Mouse (Mus musculus) spleen, adult 2 months (tissue): ENCODE measurements around the gene Dnajb8. TPM values are rescaled to one million over a fixed set of nuclear protein-coding genes. Genes with fewer than 3 reads are reported as not detected.

Experiments used
- DNase-seq, 2 experiments: peaks; one replicate each; pipeline versions ENCODE4 v3.0.0 to v3.0.0-alpha.2; 2012 to 2021; ENCODE audit warnings: low spot score in 2 of 2, low read depth in 1 of 2
- H3K27ac ChIP-seq: fragments of 200-500 bp; 2 replicates; pipeline ENCODE4 v1.5.1; 2012; ENCODE audit warnings: low read length, inconsistent platforms; ENCODE audit not compliant: insufficient read depth
- H3K27me3 ChIP-seq: fragments of 200-500 bp; 2 replicates; pipeline ENCODE4 v1.6.1; 2012; ENCODE audit warnings: mild to moderate bottlenecking, moderate library complexity, low read length, inconsistent platforms; ENCODE audit not compliant: control insufficient read depth, insufficient read depth
- H3K36me3 ChIP-seq: fragments of 200-500 bp; 2 replicates; pipeline ENCODE4 v1.6.1; 2012; ENCODE audit warnings: mild to moderate bottlenecking, low read length, inconsistent platforms; ENCODE audit not compliant: control insufficient read depth, insufficient read depth
- H3K4me1 ChIP-seq: fragments of 200-500 bp; 2 replicates; pipeline ENCODE4 v1.6.1; 2011; ENCODE audit warnings: inconsistent platforms; ENCODE audit not compliant: control insufficient read depth, insufficient read depth, insufficient read length
- H3K4me3 ChIP-seq: fragments of 200-500 bp; 2 replicates; pipeline ENCODE4 v1.5.1; 2011; ENCODE audit warnings: mild to moderate bottlenecking, inconsistent platforms; ENCODE audit not compliant: insufficient read depth, insufficient read length; ENCODE audit errors: extremely low read depth
- CTCF ChIP-seq: fragments of 200-500 bp; IDR thresholded peaks from 2 replicates; pipeline ENCODE4 v1.5.1; 2011; ENCODE audit warnings: mild to moderate bottlenecking, inconsistent platforms; ENCODE audit not compliant: insufficient read depth, insufficient read length, insufficient replicate concordance; ENCODE audit errors: extremely low read depth
- POLR2A ChIP-seq: fragments of 200-500 bp; IDR thresholded peaks from 2 replicates; pipeline ENCODE4 v1.6.1; 2011; ENCODE audit warnings: low read depth, low read length, inconsistent platforms
- WGBS: fragments of 180-500 bp; shearing (Covaris S2); methylation state at CpG from one replicate; pipeline ENCODE4 v1.1.7; 2018; 5-methylcytosine and 5-hydroxymethylcytosine counted together
- polyA plus RNA-seq: library from polyadenylated mRNA; depleted of rRNA; stranded (reverse); fragments of >200 nt; gene quantifications from 2 replicates; pipeline ENCODE4 v1.2.3, GENCODE M21; 2012

The Dnajb8 gene
- polyA plus RNA-seq, 1 experiment = not detected

DNA sequence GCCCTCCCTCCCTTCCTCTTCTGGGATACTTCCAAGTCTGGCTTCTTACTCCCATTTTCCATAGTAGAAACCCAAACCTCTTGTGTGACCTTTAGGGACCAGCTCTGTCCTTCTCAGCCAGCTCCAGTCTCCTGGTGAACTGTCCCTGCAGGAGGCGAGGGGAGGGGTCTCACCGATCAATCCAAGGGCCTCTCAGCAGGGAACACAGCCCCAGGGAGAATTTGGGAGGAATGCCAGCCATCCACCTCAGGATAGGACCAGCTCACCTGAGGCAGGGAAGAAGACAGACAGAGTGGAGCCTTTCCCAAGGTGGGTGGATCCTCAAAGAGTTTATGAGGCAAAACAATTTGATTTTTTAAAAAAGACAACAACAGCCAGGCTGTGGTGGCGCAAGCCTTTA lies 11.9 kb upstream of the Dnajb8 start:
- 91% methylated on average over 3 of the region's 3 CpGs for WGBS
- Histone ChIP-seq H3K4me3 (no peak overlapping the region), H3K4me1 (no peaks in the 10 kb centered on the region), H3K36me3 (no peaks in the 10 kb centered on the region), H3K27ac (no peak overlapping the region), H3K27me3 (no peaks in the 10 kb centered on the region)
- no peak for DNase-seq
- no peak for TF ChIP-seq POLR2A
- TF ChIP-seq CTCF = no peak

DNA sequence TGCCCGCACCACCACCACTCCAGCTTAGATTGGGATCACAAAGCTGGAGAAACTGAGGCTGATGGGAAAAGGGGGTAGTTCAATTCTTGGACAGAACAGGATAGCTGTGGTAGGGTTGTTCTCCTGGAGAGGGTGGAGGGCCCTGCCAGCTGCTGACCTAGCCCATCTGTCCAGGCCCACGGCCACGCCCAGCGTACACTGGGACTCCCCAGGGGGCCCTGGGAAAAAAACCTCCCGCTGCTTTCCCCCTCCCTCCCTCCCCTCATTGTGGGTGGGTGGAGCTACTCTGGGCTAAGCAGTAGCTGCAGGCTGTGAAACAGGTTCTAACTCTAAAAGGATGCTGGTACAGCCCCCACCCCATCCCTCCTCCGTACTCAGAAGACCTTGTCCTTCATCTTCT lies 6.3 kb upstream of the Dnajb8 start:
- Histone ChIP-seq H3K27me3 (no peaks in the 10 kb centered on the region), H3K27ac (no peak overlapping the region), H3K4me1 (no peaks in the 10 kb centered on the region), H3K4me3 (no peak overlapping the region), H3K36me3 (no peaks in the 10 kb centered on the region)
- no peak for DNase-seq
- WGBS = 78% methylated on average over 6 of the region's 6 CpGs
- TF ChIP-seq POLR2A (no peak), CTCF (no peak)

DNA sequence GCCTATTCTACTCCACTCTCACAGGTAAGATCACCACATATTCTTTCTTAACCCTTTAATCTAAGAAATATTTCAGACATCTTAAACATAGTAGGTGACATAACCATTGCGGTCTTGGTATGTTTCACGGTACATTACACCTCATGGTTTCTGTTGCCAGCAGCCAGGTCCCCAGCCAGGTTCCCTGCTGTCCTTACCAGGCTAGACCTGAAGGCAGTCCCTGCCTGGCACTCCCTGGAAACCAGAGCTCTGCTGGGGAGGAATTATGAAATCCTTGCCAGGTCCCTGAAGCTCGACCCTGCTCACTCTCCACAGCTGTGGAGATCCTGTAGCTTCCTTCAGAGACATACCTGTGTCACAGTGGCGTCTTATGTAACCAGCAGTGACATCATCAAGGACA lies 5.9 kb upstream of the Dnajb8 start:
- H3K4me3 ChIP-seq = no peak overlapping the region
- H3K27ac ChIP-seq = no peak overlapping the region
- no peaks in the 10 kb centered on the region for H3K27me3 ChIP-seq
- no peaks in the 10 kb centered on the region for H3K36me3 ChIP-seq
- TF ChIP-seq POLR2A (no peak), CTCF (no peak)
- no peaks in the 10 kb centered on the region for H3K4me1 ChIP-seq
- no peak for DNase-seq
- WGBS = 86% methylated on average over 4 of the region's 4 CpGs

DNA sequence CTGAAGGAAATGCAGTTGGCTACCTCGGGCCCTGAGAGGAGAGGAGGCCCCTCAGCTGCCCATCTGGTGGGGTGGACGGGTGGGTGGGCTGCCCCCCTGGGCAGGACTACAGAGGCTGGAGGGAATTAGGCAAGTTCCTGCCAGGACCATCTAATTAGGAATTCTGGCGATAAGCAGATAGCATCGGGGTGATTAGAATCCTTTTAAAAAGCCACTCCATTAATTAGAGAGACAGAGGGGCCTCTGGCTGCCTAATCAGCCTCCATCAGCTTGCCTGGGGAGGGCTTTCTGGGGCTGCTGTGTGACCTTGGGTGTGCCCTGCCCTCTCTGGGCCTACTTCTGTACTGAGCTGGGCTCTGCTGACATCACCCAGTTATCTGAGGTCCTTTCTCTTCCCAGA lies 3.0 kb upstream of the Dnajb8 start:
- WGBS = 62% methylated on average over 4 of the region's 4 CpGs
- TF ChIP-seq POLR2A (no peak), CTCF (no peak)
- Histone ChIP-seq H3K27ac (no peak overlapping the region), H3K27me3 (no peaks in the 10 kb centered on the region), H3K4me1 (no peaks in the 10 kb centered on the region), H3K4me3 (no peak overlapping the region), H3K36me3 (no peaks in the 10 kb centered on the region)
- DNase-seq = no peak

DNA sequence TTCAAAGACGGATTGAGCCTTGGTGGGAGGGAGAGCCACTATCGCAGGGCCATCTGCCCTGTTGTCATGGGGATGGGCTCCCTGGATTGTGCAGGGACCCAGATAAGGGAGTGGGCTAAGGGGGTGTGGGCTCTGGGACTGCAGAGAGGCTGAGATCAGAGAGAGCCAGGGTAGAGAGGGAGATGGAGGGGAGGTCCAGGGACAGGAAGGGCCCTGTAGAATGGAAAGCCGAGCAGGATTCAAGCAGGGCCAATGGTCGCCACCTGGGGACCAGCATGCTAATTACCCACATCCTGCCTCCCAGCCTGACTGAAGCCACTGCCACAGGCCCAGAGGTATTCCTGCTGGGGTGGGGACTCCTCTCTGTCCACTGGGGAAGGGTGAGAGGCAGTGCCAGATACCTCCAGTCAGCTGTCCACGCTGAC lies 4.5 kb downstream of the Dnajb8 start:
- Histone ChIP-seq H3K4me1 (no peaks in the 10 kb centered on the region), H3K27me3 (no peaks in the 10 kb centered on the region), H3K36me3 (no peaks in the 10 kb centered on the region), H3K27ac (no peak overlapping the region), H3K4me3 (no peak overlapping the region)
- WGBS = 50% methylated on average over 5 of the region's 5 CpGs
- DNase-seq = no peak
- no peak for TF ChIP-seq CTCF
- no peak for TF ChIP-seq POLR2A

DNA sequence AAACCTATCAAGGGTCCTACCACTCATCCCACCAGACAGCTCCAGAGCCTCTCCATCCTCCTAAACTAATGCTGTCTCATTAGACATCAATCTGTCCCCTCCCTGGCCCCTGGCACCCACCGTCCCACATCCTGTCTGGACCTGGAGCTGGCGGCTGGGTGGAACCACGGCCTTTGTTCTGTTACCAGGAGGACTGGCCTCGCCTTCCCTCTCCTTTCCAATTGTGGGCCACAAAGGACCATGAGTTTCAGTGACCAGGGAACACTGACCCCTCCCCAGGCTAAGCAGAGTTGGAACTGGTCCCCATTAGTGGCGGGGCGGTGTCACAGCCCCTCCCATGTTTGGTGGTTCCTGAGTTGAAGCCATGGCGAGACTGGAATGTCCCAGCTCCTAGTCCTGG lies 5.5 kb downstream of the Dnajb8 start:
- H3K27me3 ChIP-seq = no peaks in the 10 kb centered on the region
- WGBS = 65% methylated on average over 7 of the region's 7 CpGs

DNA sequence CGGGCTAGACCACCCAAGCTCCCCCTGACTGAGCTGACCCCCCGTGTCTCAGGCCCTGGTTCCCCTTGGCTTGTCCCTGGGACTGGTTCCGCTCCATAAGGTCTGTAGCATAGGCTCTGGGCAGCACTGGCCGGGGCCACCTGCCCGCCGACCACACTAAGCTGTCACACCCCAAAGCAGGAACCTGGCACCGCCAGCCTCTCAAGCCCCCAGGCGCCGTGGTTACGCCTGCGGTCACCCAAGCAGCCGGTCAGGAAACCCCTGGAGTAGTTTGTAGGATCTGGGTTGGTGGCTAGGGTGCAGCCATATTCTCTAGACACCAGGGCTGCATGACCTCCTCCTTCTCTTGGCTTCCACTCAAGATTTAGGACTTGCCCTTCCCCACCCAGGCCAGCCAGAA lies 7.2 kb downstream of the Dnajb8 start:
- Histone ChIP-seq H3K4me1 (no peaks in the 10 kb centered on the region), H3K4me3 (no peak overlapping the region), H3K27ac (no peak overlapping the region), H3K27me3 (no peaks in the 10 kb centered on the region), H3K36me3 (no peaks in the 10 kb centered on the region)
- no peak for DNase-seq
- WGBS = 22% methylated on average over 12 of the region's 12 CpGs
- TF ChIP-seq POLR2A (no peak), CTCF (no peak)

More for the DNA sequence above, 5.5 kb downstream of the Dnajb8 start:
- TF ChIP-seq CTCF (no peak), POLR2A (no peak)
- no peak for DNase-seq
- Histone ChIP-seq H3K27ac (no peak overlapping the region), H3K36me3 (no peaks in the 10 kb centered on the region), H3K4me3 (no peak overlapping the region), H3K4me1 (no peaks in the 10 kb centered on the region)
